In genomic region chr11:72478228-72478627, GRCm38 (mm10) we compare ENCODE assay signal across 10 mouse cellular contexts. TPM values are rescaled to one million over a fixed set of nuclear protein-coding genes. Genes with fewer than 3 reads are reported as not detected.
DNase-seq lines count a peak whose midpoint lies in the region; ATAC-seq and TF ChIP-seq lines count a peak whose summit lies in the region.
"Had no signal": no experiment of that assay in that cellular context is flagged by ENCODE, and none has a peak within 500 bp of the region (broad histone marks: within the 10 kb centered on the region; RNA-seq: fewer than 3 reads in every experiment).

No protein-coding gene starts in this region.

- ATAC-seq in midbrain, embryonic 11.5 days (ENCODE audit: low FRiP score) = no peak
- ATAC-seq in midbrain, embryonic 13.5 days = no peak
- no peak for ATAC-seq in heart, embryonic 16.5 days (replicated peaks; ENCODE audit: extremely low read depth, insufficient read depth, low FRiP score)
- ATAC-seq in monocyte, adult 5-6 weeks (replicated peaks; ENCODE audit: insufficient number of reproducible peaks, low FRiP score, low TSS enrichment, poor library complexity, severe bottlenecking) = no peak

- intact Hi-C loops in gastrocnemius, adult 2 months (cut with DNase I) = no loop called here
- intact Hi-C loops in left cerebral cortex, postnatal 25 days (cut with DNase I) = no loop called here

- no peak overlapping the region for H3ac ChIP-seq in myocyte (ENCODE audit: control insufficient read depth, insufficient read length)

- no peak overlapping the region for H3K9ac ChIP-seq in midbrain, embryonic 11.5 days (ENCODE audit: low read length)
- no peak overlapping the region for H3K9ac ChIP-seq in midbrain, embryonic 13.5 days (replicated peaks)
- H3K9ac ChIP-seq in heart, embryonic 16.5 days (ENCODE audit: low read length) = no peak overlapping the region

- no peaks in the 10 kb centered on the region for H3K9me3 ChIP-seq in midbrain, embryonic 11.5 days (ENCODE audit: control insufficient read depth, low read length)
- H3K9me3 ChIP-seq in midbrain, embryonic 13.5 days = no peaks in the 10 kb centered on the region
- no peaks in the 10 kb centered on the region for H3K9me3 ChIP-seq in heart, embryonic 16.5 days (replicated peaks; ENCODE audit: control insufficient read depth, low read length)

- H3K4me2 ChIP-seq in midbrain, embryonic 11.5 days = no peak overlapping the region
- no peak overlapping the region for H3K4me2 ChIP-seq in midbrain, embryonic 13.5 days (replicated peaks)
- H3K4me2 ChIP-seq in heart, embryonic 16.5 days (ENCODE audit: low read depth, low read length) = no peak overlapping the region
- H3K4me2 ChIP-seq in myocyte (ENCODE audit: low read depth) = peak overlapping the region; percentile 21

- H3K27me3 ChIP-seq in midbrain, embryonic 11.5 days (ENCODE audit: control insufficient read depth, insufficient read depth, low read length) = no peaks in the 10 kb centered on the region
- no peaks in the 10 kb centered on the region for H3K27me3 ChIP-seq in midbrain, embryonic 13.5 days
- no peaks in the 10 kb centered on the region for H3K27me3 ChIP-seq in heart, embryonic 16.5 days (ENCODE audit: control insufficient read depth, insufficient read depth, low read length)
- H3K27me3 ChIP-seq in myocyte (ENCODE audit: control insufficient read depth, insufficient read depth, insufficient read length) = no peaks in the 10 kb centered on the region

- peak; percentile 56 for DNase-seq in gastrocnemius, adult 2 months
- no peak for DNase-seq in gastrocnemius, postnatal 10 days
- DNase-seq in midbrain, embryonic 11.5 days (ENCODE audit: low spot score, missing footprints) = peak; percentile 31
- no peak for DNase-seq in left cerebral cortex, postnatal 25 days (ENCODE audit: low spot score in 2 of 2)
- DNase-seq: adrenal gland, postnatal 14 days had no signal

- no peaks in the 10 kb centered on the region for H3K4me1 ChIP-seq in midbrain, embryonic 11.5 days (ENCODE audit: control insufficient read depth, insufficient read depth, low read length)
- H3K4me1 ChIP-seq in midbrain, embryonic 13.5 days (replicated peaks) = peaks cover 29% of the 10 kb centered on the region
- H3K4me1 ChIP-seq in heart, embryonic 16.5 days (ENCODE audit: control insufficient read depth, insufficient read depth, low read length) = peaks cover 13% of the 10 kb centered on the region

- H3K4me3 ChIP-seq in gastrocnemius, adult 2 months = no peak overlapping the region
- no peak overlapping the region for H3K4me3 ChIP-seq in midbrain, embryonic 11.5 days (ENCODE audit: low read depth, low read length)
- H3K4me3 ChIP-seq in midbrain, embryonic 13.5 days (replicated peaks) = no peak overlapping the region
- H3K4me3 ChIP-seq in heart, embryonic 16.5 days (ENCODE audit: low read length) = no peak overlapping the region
- no peak overlapping the region for H3K4me3 ChIP-seq in myocyte

- H3K79me2 ChIP-seq in myocyte (ENCODE audit: control insufficient read depth, insufficient read depth) = no peaks in the 10 kb centered on the region

- no peak for TF ChIP-seq POLR2A in myocyte (IDR thresholded peaks at IDR 0.05; ENCODE audit: insufficient read length, low read depth)

- H3K36me3 ChIP-seq in midbrain, embryonic 11.5 days (ENCODE audit: control insufficient read depth, insufficient read depth, low read length) = no peaks in the 10 kb centered on the region
- peaks cover 10% of the 10 kb centered on the region for H3K36me3 ChIP-seq in midbrain, embryonic 13.5 days
- H3K36me3 ChIP-seq in heart, embryonic 16.5 days (ENCODE audit: control insufficient read depth, insufficient read depth) = no peaks in the 10 kb centered on the region
- no peaks in the 10 kb centered on the region for H3K36me3 ChIP-seq in myocyte (ENCODE audit: control insufficient read depth, insufficient read depth)

- peak overlapping the region; percentile 79 for H3K27ac ChIP-seq in gastrocnemius, adult 2 months
- no peak overlapping the region for H3K27ac ChIP-seq in midbrain, embryonic 11.5 days (ENCODE audit: low read depth, low read length)
- H3K27ac ChIP-seq in midbrain, embryonic 13.5 days = no peak overlapping the region
- peak overlapping the region; percentile 61 for H3K27ac ChIP-seq in heart, embryonic 16.5 days (ENCODE audit: low read length)

- TF ChIP-seq CTCF in gastrocnemius, adult 2 months (IDR thresholded peaks at IDR 0.05) = no peak

- WGBS in midbrain, embryonic 11.5 days = 81% methylated on average over 6 of the region's 6 CpGs
- WGBS in midbrain, embryonic 13.5 days = 77% methylated on average over 6 of the region's 6 CpGs
- WGBS in heart, embryonic 16.5 days = 46% methylated on average over 6 of the region's 6 CpGs

TF ChIP-seq in myocyte, 11 proteins besides CTCF, POLR2A, EP300 and RAD21:
- TF ChIP-seq MYOD1 (IDR thresholded peaks at IDR 0.05; ENCODE audit: control insufficient read depth in 1 of 3, insufficient read length in 2 of 3, low read depth in 2 of 3) = peak in 1 of 3 experiments; percentile 26
- no peak for TF ChIP-seq TCF3 (IDR thresholded peaks at IDR 0.05; ENCODE audit: insufficient read length, low read depth)
TF ChIP-seq in myocyte: peak in this region for 1.

RNA-seq across cellular contexts. Expression of gene Spns2, which starts 11.5 kb away (rescaled TPM):
- 10 to 100 TPM; 15.7 to 65.1 TPM for total RNA-seq in gastrocnemius, adult 2 months (2021)
- total RNA-seq in gastrocnemius, postnatal 10 days (2021) = 10 to 100 TPM; 15.8 to 20.0 TPM
- polyA plus RNA-seq in midbrain, embryonic 11.5 days (2014; fragmentation: Nextera tagmentation; extraction: Ambion mirVana) = 4.0 and 4.7 TPM in 2 replicates
- polyA plus RNA-seq in midbrain, embryonic 13.5 days (2015; fragmentation: Nextera tagmentation; extraction: Ambion mirVana) = 6.4 and 7.8 TPM in 2 replicates
- polyA plus RNA-seq in heart, embryonic 16.5 days (2015; fragmentation: Nextera tagmentation; extraction: Ambion mirVana) = 1.8 and 3.6 TPM in 2 replicates
- polyA plus RNA-seq in myocyte (2012; fragmentation: generic; extraction: Trizol) = 0.10 TPM
- total RNA-seq in monocyte, adult 5-6 weeks (2017) = 1.4 to 3.2 TPM (median 1.4 TPM) in 3 replicates
- 10 to 100 TPM; 58.0 to 58.3 TPM for total RNA-seq in left cerebral cortex, postnatal 25 days (2021)

RNA-seq across cellular contexts. Expression of gene Mybbp1a, which starts 37.1 kb away (rescaled TPM):
- total RNA-seq in gastrocnemius, adult 2 months (2021) = 10 to 100 TPM; 60.2 to 60.9 TPM
- total RNA-seq in gastrocnemius, postnatal 10 days (2021) = 10 to 100 TPM; 74.5 to 75.9 TPM
- polyA plus RNA-seq in midbrain, embryonic 11.5 days (2014; fragmentation: Nextera tagmentation; extraction: Ambion mirVana) = 142 and 144 TPM in 2 replicates
- 84.6 and 86.2 TPM in 2 replicates for polyA plus RNA-seq in midbrain, embryonic 13.5 days (2015; fragmentation: Nextera tagmentation; extraction: Ambion mirVana)
- polyA plus RNA-seq in heart, embryonic 16.5 days (2015; fragmentation: Nextera tagmentation; extraction: Ambion mirVana) = 70.2 and 81.8 TPM in 2 replicates
- 138 TPM for polyA plus RNA-seq in myocyte (2012; fragmentation: generic; extraction: Trizol)
- 37.5 to 39.9 TPM (median 37.7 TPM) in 3 replicates for total RNA-seq in monocyte, adult 5-6 weeks (2017)
- total RNA-seq in left cerebral cortex, postnatal 25 days (2021) = 10 to 100 TPM; 49.4 to 54.6 TPM

RNA-seq across cellular contexts. Expression of gene Ggt6, which starts 42.9 kb away (rescaled TPM):
- total RNA-seq in gastrocnemius, adult 2 months (2021) = 1 to 10 TPM in 1 of 2 experiments, under 1 TPM in 1; 0.67 to 5.5 TPM
- total RNA-seq in gastrocnemius, postnatal 10 days (2021) = under 1 TPM in 1 of 2 experiments, not detected in 1; 0.28 TPM
- not detected in 2 replicates for polyA plus RNA-seq in midbrain, embryonic 11.5 days (2014; fragmentation: Nextera tagmentation; extraction: Ambion mirVana)
- not detected in 2 replicates for polyA plus RNA-seq in midbrain, embryonic 13.5 days (2015; fragmentation: Nextera tagmentation; extraction: Ambion mirVana)
- 0.17 TPM in 1 of 2 replicates, not detected in the other for polyA plus RNA-seq in heart, embryonic 16.5 days (2015; fragmentation: Nextera tagmentation; extraction: Ambion mirVana)
- polyA plus RNA-seq in myocyte (2012; fragmentation: generic; extraction: Trizol) = not detected
- total RNA-seq in monocyte, adult 5-6 weeks (2017) = not detected in 3 replicates
- not detected for total RNA-seq in left cerebral cortex, postnatal 25 days (2021)
- total RNA-seq: left cerebral cortex, postnatal 10 days had no signal

Comparison
In these comparisons a context has a peak if more than half of its experiments do, and no peak if none do; other contexts are left out.
1. DNase-seq: peak in gastrocnemius, adult 2 months (single experiment) and midbrain, embryonic 11.5 days (single experiment); none in gastrocnemius, postnatal 10 days (single experiment) and left cerebral cortex, postnatal 25 days (0 of 2).
2. H3K27ac ChIP-seq: peak in gastrocnemius, adult 2 months (single experiment) and heart, embryonic 16.5 days (single experiment); none in midbrain, embryonic 11.5 days (single experiment) and midbrain, embryonic 13.5 days (single experiment).